Mouse (Mus musculus): ENCODE measurements at regions not wholly inside any gene's neighbourhood (a gene's known extent, or its start where the extent isn't known, plus 50 kb on each side); places are given as distances from the start of the nearest gene placed in this dataset.

DNA sequence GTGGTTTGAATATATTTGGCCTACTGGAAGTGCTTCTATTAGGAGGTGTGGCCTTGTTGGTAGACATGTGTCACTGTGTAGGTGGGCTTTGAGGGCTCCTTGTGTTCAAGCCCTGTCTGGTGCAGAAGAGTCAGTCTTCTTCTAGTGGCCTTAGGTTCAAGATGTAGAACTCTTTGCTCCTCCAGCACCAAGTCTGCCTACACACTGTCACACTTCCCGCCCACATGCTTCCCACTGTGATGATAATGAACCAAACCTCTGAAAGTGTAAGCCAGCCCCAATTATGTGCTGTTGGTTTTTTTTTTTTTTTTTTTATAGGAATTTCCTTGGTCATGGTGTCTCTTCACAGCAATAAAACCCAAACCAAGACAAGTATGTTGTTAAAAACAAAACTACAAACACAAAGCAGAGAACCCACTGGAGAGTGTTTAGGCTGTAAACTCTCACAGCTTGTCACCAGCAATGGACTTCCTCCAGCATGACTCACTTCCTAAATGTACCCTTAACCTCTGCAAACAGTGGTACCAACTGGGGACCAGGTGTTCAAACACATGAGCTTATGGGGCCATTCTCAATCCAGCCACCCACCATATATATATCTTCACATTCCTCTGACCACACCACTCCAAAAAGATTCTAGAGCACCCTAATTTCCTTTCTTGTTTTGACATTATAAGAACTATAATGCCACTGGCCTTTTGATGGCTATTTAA, 74.0 kb upstream of the Camk1g start:
- no peak for DNase-seq

DNA sequence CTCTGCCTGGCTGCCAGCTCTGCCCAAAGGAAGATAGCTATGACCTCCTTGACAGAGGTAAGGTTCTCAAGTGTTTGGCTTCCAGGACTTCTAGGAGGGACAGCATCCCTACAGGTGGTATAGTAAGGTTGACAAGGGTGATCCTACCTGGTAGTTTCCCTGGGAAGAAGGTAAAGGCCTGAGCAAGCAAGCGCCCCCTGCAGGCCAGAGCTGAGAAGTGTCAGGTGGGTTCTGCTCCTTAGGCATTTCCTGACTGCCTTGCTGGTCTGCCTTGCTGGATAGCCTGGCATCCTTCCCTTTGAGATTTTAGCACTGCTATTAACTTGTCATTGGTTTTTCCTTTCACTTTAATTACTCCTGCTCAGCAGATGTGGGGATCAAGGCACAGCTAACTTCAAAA, 70.4 kb upstream of the Camk1g start:
- no peak for DNase-seq

DNA sequence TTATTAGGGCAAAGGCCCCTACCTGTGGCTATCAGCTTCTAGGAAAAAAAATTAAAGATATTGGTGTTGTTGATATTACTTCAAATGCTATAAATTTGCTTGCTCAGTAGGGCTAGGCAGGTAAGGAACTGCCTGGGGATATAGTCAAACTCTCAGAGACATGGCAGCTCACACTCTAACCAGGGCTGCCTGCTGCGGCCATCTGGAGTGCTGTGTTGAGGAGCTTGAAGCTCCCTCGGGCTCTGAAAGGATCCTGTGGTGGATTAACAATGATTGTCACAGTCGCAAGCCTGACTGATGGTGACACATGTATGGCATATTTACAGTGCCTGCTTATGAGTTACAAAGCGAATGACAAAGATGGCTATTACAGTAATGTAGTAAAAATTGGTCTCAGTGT, 64.2 kb upstream of the Camk1g start:
- DNase-seq = no peak

DNA sequence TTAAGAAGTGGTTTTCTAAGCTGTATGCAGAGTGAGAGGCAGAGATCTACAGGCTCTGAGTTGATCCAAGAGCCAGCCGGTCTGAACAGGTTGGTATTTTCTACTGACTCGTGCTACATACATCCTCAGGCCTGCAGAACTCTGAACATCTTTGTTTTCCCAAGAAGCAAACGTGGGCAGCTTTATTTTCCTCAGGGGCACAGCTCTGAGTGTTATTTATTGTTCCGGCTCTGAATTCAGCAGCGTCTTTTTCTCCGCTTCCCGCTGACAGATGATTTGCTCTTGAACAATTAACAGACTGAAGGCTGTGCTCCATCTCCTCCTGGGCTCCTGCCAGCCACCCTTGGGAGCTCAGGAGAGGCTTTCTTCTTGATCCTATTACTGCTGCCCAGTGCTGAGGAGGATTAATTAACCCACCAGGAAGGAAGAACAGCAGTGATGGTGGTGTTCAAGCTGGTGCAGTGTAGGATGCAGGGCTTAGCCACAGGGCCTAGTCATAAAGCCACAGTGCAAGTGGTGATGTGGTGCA, 63.5 kb upstream of the Camk1g start:
- no peak for DNase-seq

DNA sequence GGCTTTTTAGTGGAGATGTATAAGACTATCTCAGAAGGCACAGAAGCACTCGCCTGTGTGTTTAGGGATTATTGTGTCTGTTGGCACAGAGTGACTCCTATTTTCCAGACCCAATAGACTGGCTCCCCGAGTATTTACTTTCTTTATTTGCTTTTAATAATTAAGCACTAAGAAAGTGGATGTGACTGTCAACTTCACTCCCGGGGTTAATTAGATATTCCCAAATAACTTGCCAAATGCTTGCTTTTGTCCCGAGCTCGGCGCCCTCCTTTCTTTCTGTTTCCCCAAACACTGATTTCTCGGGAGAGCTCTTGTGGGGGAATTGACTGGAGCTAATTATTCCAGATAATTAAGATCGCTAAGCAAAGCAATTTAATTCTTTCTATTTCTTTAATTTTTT, 60.1 kb upstream of the Camk1g start:
- no peak for DNase-seq

DNA sequence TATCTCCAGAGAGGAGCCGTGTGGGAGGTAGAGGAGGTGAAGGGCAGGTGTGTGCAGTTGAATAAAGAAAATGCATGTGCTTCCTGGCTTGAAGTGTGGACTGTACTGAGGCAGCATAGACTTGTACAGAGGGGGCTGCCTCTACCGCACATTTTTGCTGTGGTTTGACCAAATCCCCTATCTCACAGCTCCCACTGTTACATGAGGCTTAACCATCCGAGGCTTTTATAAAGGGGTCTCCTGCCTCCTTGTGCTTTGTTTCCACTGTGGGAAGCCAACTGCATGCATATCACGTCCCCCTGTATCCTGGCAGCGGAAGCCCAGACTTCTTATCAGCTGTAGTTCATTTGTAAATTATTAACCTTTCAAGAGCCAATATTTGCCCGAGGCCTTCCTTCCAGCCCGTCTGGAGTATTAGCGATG, 53.6 kb upstream of the Camk1g start:
- DNase-seq = no peak

DNA sequence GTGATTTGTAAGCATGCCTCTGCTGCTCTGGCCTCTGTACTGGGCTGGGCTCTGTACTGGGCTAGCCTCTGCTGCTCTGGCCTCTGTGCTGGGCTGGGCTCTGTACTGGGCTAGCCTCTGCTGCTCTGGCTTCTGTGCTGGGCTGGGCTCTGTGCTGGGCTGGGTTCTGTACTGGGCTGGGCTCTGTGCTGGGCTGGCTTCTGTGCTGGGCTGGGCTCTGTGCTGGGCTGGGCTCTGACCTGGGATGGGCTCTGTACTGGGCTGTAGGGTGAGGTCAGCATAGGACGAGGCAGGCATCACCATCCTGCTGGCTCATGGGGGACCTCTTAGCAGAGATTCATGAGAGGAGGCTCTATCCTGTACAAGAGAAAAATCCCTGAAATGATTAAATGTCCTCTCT, 52.8 kb upstream of the Camk1g start:
- DNase-seq = no peak

DNA sequence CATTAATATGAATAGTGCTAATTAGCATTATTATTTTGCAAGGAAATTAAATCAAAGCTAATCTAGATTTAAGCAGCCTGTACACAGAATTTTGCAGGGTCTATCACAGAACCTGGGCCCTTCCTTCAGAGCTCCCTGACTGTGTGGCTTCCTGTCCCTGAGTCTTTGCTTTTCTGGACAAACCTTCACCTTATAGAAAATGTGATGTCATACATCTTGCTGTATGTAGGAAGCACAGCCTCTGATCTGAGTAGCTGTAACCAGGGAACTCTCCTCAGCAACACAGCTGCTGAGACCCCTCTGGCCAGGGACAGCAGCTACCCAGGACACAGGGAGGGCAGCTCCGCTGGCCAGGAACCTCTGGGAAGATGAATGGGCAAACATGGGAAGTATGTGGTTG, 51.7 kb upstream of the Camk1g start:
- no peak for DNase-seq

DNA sequence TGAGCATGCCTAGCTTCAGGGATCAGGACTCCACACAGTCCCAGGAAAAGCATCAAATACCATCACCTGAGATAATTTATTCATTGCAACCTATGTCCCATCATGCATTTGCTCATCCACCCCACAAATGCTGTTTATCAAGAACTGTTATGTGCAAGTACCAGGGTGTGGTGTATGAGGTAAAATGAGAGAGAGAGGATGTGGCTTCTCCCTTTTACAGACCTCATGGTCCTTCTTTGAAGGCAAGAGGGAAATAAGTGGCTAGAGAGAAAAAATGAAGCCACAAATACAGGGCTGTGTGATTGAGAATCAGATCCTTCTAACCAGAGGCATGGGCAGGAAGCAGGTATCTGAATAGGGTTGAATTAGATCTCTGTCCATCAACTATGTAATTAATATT, 51.3 kb upstream of the Camk1g start:
- DNase-seq = no peak
